Mouse (Mus musculus): ENCODE measurements at regions not wholly inside any gene's neighbourhood (a gene's known extent, or its start where the extent isn't known, plus 50 kb on each side); places are given as distances from the start of the nearest gene placed in this dataset.

- TF ChIP-seq CHD2 (IDR thresholded peaks at IDR 0.05; ENCODE audit: low read depth, low read length), result no peak
- TF ChIP-seq ZC3H11A (IDR thresholded peaks at IDR 0.05; ENCODE audit: borderline replicate concordance, low read depth, low read length), result no peak
Observed at GRCm38 (mm10) chr4:54798523-54798922, 146.3 kb upstream of the Zfp462 start.

Measured in ES-E14 (cell line).